Mouse (Mus musculus): ENCODE measurements around the gene Tspan18.

Gene Tspan18

DNA sequence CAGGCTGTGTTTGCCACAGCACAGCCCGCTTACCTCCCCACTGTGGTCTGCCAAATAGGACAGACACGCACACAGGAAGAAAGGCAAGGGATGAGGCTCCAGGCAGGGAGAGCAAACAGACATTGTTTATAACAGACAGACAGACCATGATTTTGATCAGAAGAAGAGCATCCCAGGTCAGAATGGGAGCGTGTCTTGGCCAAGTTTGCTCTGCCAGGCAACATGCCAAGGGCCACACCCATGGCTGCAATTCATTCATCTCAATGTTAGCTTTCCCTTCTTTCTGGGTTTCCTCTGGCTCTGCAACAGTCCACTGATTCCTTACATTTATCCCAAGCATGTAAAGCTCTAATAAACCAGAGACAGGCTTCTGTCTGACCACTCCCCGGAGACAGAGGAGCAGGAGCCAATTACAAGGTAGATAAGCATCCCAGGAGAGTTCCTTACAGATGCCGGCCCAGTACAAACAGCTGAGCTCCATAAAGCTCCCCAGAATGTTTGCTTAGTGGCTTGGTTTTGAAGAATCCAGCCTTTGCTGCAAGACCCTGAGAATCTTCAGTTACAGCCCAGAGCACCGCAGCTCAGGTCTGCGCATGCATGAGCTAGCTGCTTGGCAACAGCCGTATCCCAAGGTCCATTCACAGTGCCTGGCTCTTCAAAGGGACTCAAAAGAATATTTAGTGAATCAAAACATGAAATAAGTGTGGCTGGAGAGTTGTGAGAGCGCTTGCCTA lies 5.2 kb upstream of the Tspan18 start:
- DNase-seq (ENCODE audit: low spot score) = no peak

DNA sequence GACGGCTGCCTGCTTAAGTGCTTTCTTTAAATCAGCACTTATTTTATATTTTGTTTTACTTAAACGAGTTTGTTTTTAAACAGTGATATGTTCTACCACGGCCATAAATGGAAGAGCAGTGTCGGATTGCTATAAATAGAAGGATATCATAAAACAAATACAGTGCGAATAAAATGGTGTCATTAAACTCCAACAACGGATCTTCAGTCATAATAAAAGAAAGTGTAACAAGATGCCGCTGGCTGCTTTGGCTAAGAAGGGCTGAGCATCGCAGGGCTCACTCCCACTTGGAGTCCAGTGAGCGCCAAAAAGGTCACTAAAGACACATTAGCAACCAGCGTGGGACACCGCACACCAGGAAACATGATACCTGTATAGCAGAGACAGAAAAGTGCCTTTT lies 1.7 kb upstream of the Tspan18 start:
- no peak for DNase-seq (ENCODE audit: low spot score)

DNA sequence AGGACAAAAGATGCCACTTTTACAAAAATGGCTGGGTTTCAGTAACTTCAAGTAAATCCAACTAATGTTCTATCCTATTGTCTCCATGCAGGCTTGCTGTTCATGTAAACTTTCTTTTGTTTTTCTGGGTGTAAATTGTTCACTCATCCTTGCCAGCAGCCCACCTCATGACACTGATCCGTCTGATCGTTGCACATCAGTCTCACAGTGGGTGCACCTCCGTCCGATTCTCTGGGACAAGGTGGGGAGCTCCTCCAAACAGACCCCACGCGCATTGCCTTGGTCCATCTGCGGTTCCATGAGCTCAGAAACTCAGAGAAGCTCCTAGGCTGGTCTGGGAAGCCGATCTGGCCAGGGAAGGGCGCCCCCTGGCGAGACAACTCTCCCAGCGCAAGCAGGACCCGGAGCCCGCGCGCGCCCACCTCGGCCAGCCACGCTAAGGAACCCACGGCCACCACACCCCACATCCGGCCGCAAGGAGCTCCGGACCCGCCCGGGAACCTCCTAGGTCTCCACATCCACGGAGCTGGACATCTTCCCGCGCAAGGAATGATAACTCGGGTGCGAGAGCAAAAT lies 976 bp downstream of the Tspan18 start:
- peak; percentile 61 for DNase-seq (ENCODE audit: low spot score)

- no peak for DNase-seq (ENCODE audit: low spot score)
Observed at GRCm38 (mm10) chr2:93332277-93332676, 2.0 kb downstream of the Tspan18 start.

- no peak for DNase-seq (ENCODE audit: low spot score)
Observed at GRCm38 (mm10) chr2:93331121-93331520, 3.2 kb downstream of the Tspan18 start.

- no peak for DNase-seq (ENCODE audit: low spot score)
Observed at GRCm38 (mm10) chr2:93329120-93329519, 5.2 kb downstream of the Tspan18 start.

DNA sequence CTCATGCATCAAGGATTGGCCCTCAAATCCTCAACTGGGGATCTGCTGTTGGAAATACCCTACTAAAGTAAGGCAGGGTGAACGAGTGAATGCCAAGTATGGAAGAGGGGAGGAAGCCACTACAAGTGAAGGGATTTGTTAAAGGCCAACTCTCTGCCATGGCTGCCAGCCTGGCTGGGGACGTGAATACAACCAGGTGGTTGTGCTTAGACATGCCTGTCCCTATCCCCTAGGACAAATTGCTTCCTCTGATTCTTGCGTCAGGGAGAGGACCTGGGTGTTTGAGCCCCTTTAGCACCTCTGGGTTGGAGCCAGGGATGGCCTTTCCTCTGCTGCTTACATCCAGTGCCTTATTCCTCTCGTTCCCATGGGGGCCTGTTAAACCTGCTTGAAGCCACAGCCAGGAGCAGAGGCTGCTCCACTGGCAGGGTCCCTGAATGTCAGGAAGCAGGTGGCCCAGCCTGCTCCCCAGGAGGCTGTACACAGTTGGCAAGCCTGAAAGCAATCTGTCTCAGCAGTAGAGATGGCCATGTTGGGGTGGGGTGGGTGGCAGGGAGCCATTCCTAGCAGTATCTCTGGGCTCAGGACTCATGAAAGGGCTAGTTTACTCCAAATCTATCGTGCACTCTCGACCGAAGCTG lies 6.3 kb downstream of the Tspan18 start:
- DNase-seq (ENCODE audit: low spot score) = no peak

- no peak for DNase-seq (ENCODE audit: low spot score)
Observed at GRCm38 (mm10) chr2:93324681-93325080, 9.6 kb downstream of the Tspan18 start.

DNA sequence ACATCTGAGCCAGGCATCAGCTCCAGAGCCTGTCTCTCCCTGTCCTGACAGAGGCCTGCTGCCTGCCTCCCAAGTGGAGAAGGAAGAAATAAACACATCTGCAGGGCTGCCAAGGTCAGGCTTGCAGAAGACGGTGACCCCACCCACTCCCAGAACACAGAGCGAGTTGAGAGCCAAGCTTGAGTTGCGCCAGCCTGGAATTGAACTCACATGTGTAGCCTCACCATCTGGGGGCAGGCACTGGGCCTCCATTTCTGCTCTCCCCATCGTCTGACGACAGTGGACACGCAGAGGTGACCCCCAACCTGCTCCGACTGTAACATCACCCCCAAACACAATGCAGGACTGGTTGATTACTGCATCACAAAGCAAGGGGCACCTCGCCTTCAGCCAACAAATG lies 12.4 kb downstream of the Tspan18 start:
- no peak for DNase-seq (ENCODE audit: low spot score)

GRCm38 (mm10) chr2:93320267-93320666 lies 14.0 kb downstream of the Tspan18 start:
- DNase-seq (ENCODE audit: low spot score) = no peak

GRCm38 (mm10) chr2:93319598-93319997 lies 14.7 kb downstream of the Tspan18 start:
- DNase-seq (ENCODE audit: low spot score) = no peak

GRCm38 (mm10) chr2:93318781-93319349 lies 15.4 kb downstream of the Tspan18 start:
- DNase-seq (ENCODE audit: low spot score) = no peak

- no peak for DNase-seq (ENCODE audit: low spot score)
Observed at GRCm38 (mm10) chr2:93313768-93314632, 20.3 kb downstream of the Tspan18 start.

DNA sequence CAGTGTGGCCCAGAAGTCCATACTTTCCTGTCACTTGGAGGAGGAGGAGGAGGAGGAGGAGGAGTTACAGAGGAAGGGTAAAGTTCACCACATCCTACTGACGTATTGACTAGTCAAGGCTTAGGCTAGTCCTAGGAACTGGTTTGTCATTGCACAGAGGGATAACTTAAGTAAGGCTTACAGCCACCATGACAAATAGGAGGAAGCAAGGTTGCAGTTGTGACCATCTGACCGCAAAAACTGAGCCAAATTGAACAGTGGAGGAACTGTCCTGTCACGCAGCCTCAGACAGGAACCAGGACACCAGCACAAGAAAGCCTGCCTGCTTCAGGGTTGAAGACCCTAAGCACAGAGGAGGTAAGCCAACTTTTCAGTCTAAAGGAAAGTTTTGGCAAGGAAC lies 21.8 kb downstream of the Tspan18 start:
- no peak for DNase-seq (ENCODE audit: low spot score)

DNA sequence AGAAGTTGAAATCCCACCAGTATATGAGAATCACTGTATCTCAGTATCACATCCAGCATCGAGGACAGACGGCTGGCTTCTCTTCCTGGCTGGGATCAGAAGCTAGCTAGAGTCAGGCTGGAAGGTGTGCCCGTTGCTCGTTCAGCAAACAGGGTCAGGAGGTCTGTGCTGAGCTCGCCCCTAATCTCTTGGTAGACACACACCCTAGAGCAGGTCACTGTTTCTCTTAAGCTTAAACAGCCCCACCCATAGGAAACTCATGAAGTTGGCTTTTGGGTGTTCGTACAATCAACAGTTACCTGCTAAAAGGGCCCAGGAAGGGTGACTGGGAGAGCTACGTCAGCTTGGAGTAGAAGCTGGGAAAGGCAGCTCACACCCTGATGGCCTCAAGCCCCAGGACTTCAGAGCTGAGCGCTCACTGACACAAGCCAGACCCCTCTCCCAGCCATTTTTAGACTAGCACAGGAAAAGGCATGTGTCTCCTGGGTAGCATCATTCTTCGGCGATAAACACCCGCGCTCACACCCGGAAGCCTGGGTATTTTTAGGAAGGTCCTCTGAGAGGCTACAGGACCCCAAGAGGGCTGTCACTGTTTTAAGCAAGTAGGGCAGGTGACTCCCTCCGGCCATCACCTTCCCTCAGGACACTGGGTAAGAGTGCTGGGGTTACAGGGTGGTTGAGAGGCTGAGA lies 24.4 kb downstream of the Tspan18 start:
- no peak for DNase-seq (ENCODE audit: low spot score)

GRCm38 (mm10) chr2:93306898-93307297 lies 27.4 kb downstream of the Tspan18 start:
- no peak for DNase-seq (ENCODE audit: low spot score)

DNA sequence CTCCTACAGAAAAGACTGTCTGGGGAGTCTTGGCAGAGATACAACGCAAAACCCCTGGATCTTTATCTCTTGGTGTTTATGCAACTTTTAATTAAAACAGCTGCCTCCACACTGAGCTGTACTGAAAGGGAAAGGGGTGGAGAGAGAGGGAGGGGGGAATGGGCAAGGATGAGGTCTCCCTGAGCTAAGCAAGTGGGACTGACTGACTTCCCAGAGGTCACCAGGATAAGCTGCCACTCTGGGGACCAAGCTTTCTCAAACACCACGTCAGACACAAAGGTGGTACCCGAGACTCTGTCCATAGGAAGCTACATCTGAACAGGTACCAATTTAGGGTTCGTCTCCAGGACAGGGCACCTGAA lies 30.1 kb downstream of the Tspan18 start:
- DNase-seq (ENCODE audit: low spot score) = no peak

DNA sequence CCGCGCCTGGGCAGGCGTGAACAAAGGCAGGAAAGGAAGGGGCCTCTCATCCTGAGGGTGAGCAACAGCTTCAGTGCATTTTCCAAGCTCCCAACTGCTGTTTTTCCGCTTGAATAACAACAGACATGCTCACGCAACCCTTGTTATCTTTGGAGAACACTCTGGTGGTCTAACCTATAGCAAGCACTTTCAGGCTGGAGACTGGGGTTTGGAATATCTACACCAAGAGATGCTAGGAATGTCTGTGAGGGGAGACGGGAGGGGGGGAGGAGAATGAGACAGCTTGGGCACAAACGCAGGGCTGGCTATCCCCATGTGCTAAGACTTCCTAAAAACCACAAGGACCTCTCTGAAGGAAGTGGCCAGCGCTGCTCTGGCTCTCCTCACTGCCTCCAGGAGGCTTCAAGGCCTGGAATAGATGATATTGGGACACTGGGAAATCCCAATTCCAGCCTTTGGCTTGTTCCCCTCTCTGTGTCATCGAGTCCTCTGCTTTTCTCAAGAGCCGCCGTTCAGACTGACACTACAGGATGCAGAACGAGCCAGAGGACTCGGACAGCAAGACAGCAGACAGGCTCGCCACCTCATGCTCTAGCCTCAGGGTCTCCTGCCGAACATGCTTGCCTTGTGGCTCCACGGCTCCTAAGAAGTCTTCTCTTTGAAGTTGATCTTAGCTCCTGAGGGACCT lies 30.6 kb downstream of the Tspan18 start:
- DNase-seq (ENCODE audit: low spot score) = no peak

DNA sequence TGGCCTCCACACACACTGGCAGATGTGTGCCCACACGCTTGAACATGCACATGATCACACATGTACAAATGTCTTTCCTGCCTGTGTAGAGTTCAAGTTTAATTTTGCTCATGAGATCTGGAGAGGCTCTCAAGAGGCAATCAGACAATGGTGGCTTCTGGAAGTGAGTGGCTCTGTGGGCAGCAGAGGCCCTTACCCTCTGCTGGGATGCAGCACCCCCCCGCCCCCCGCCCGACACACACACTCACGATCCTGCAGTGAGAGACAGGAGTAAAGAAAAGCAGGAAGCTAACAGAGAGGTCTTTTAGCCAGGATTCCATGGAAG lies 31.1 kb downstream of the Tspan18 start:
- DNase-seq (ENCODE audit: low spot score) = no peak

- no peak for DNase-seq (ENCODE audit: low spot score)
Observed at GRCm38 (mm10) chr2:93297656-93298055, 36.6 kb downstream of the Tspan18 start.

Measured in urinary bladder, postnatal 10 days (tissue).